27 mouse cellular contexts compared by ENCODE assay signal in the genomic region with DNA sequence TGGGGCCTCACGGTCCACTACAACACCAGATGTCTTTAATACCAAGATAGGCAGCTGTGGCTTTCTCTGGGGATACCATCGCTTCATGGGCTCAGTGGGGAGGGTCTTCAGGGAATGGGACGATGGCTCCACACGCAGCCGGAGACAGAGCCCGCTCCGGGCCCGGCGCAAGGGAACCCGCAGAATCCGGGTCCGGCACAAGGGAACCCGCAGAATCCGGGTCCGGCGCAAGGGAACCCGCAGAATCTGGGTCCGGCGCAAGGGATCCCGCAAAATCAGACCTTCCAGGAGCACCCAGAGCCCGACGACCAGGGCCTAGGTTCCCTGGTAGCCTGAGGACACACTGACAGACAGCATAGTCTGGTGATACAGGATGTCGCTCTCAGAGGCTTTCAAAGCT. TPM values are rescaled to one million over a fixed set of nuclear protein-coding genes. Genes with fewer than 3 reads are reported as not detected.
"Had no signal": no experiment of that assay in that cellular context is flagged by ENCODE, and none has a peak within 500 bp of the region (broad histone marks: within the 10 kb centered on the region; RNA-seq: fewer than 3 reads in every experiment).

No protein-coding gene starts in this region.

- H3K36me3 ChIP-seq: kidney, embryonic 15.5 days; lung, embryonic 15.5 days; midbrain, embryonic 12.5 days; midbrain, embryonic 15.5 days; neural tube, embryonic 13.5 days; stomach, embryonic 15.5 days had no signal

- H3K9ac ChIP-seq: kidney, embryonic 15.5 days; liver, embryonic 14.5 days; lung, embryonic 15.5 days; midbrain, embryonic 12.5 days; midbrain, embryonic 15.5 days; neural tube, embryonic 13.5 days; stomach, embryonic 15.5 days had no signal

- H3K27ac ChIP-seq: kidney, embryonic 15.5 days; left cerebral cortex, adult 2 months; liver, embryonic 14.5 days; lung, embryonic 15.5 days; midbrain, embryonic 12.5 days; midbrain, embryonic 15.5 days; neural tube, embryonic 13.5 days; stomach, embryonic 15.5 days had no signal

- H3K4me1 ChIP-seq: kidney, embryonic 15.5 days; lung, embryonic 15.5 days; midbrain, embryonic 12.5 days; midbrain, embryonic 15.5 days; neural tube, embryonic 13.5 days; stomach, embryonic 15.5 days had no signal

- H3K9me3 ChIP-seq: kidney, embryonic 15.5 days; lung, embryonic 15.5 days; midbrain, embryonic 12.5 days; midbrain, embryonic 15.5 days; neural tube, embryonic 13.5 days; stomach, embryonic 15.5 days had no signal

- H3K27me3 ChIP-seq: kidney, embryonic 15.5 days; lung, embryonic 15.5 days; midbrain, embryonic 12.5 days; midbrain, embryonic 15.5 days; neural tube, embryonic 13.5 days; stomach, embryonic 15.5 days had no signal

- ATAC-seq: midbrain, embryonic 15.5 days had no signal

- H3K4me2 ChIP-seq: kidney, embryonic 15.5 days; lung, embryonic 15.5 days; midbrain, embryonic 12.5 days; midbrain, embryonic 15.5 days; neural tube, embryonic 13.5 days; stomach, embryonic 15.5 days had no signal

- H3K4me3 ChIP-seq: kidney, embryonic 15.5 days; left cerebral cortex, adult 2 months; lung, embryonic 15.5 days; midbrain, embryonic 12.5 days; midbrain, embryonic 15.5 days; myocyte; neural tube, embryonic 13.5 days; stomach, embryonic 15.5 days had no signal

- DNase-seq: kidney, adult 2 months; kidney, postnatal 10 days; kidney, postnatal 36 days; layer of hippocampus, postnatal 36 days; lung, adult 18-20 months; lung, postnatal 10 days; lung, postnatal 36 days; retina, postnatal 1 day; right cerebral cortex, postnatal 25 days; spleen, adult 18-20 months; thymus, adult 2 months; thymus, postnatal 14 days; thymus, postnatal 4 days had no signal

RNA-seq across cellular contexts. Expression of a gene that starts 3.5 kb away (rescaled TPM):
- total RNA-seq: layer of hippocampus, postnatal 10 days; layer of hippocampus, postnatal 36 days; left cerebral cortex, adult 2 months; left cerebral cortex, postnatal 10 days; left cerebral cortex, postnatal 36 days; liver, adult 2 months had no signal
- polyA plus RNA-seq: kidney, embryonic 15.5 days; limb, embryonic 11.5 days; liver, adult 2 months; midbrain, embryonic 12.5 days; myocyte; neural tube, embryonic 13.5 days had no signal

RNA-seq across cellular contexts. Expression of a gene that starts 17.7 kb away (rescaled TPM):
- total RNA-seq: liver, adult 2 months had no signal
- polyA plus RNA-seq: midbrain, embryonic 12.5 days; midbrain, embryonic 15.5 days; neural tube, embryonic 13.5 days had no signal
